Mouse (Mus musculus) mammary gland, adult 2 months (tissue): ENCODE measurements around the gene Tmem150c. TPM values are rescaled to one million over a fixed set of nuclear protein-coding genes. Genes with fewer than 3 reads are reported as not detected.

Experiments used
- polyA plus RNA-seq: library from polyadenylated mRNA; depleted of rRNA; stranded (reverse); fragments of >200 nt; gene quantifications from 2 replicates; pipeline ENCODE4 v1.2.3, GENCODE M21; 2012; ENCODE audit warnings: low replicate concordance; rRNA removed

The Tmem150c gene
- 0.69 and 1.3 TPM in 2 replicates for polyA plus RNA-seq

DNA sequence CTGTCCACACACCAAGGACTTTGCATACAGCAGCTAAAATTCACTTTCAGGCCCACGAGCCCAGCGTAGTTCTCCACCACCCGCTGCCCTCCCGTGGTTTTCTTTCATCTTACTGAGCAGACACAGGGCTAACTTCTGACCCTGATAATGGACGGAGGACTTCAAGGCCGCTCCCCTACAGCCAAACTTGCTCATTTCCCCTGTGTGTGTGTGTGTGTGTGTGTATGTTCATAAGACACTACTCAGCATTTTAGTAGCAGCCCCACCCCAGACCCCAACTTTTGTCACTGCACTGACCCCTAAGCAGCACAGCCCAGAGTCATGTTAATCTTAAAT, at the start of gene Tmem150c:
Tmem150c (minus strand) TSS at position 171 of the 336 bp plus-strand sequence.

DNA sequence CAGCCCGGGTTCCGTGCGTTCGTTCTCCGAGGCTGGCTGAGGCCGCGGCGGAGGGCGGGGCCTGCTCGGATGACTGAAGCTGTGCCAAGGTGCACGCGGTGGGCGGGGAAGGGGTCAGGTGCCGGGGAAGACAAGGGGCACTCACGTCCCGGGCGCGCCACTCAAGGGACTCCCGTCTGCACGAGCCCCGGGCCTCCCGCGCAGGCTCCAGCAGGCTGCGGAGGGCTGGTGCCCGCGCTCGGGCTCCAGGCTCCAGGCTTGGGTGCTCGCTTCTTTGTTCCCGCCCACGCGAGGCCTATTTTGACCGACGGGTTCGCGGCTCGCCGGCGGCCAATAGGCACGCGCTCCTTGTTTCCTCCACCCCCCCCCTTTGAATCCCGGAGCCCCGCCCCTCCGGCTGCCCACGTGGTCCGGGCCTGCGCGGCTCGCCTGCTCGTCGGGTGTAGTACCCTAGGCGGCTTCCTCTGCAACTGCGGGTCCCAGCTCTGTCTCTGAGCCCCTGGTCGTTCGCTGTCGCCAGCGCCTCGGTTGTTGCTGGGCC, 119.9 kb downstream of the Tmem150c start, which contains the start of the genes Hnrnpdl and Enoph1:
Hnrnpdl (minus strand) TSS at position 63 of the 541 bp plus-strand sequence.
Enoph1 (plus strand) TSS at position 384 of the 541 bp plus-strand sequence.

Other genes with a start within 250 kb of the Tmem150c start
- 8.3 and 40.6 TPM in 2 replicates for gene Hnrnpd, start 180.9 kb downstream of the Tmem150c start, polyA plus RNA-seq
- 0.40 and 4.4 TPM in 2 replicates for gene 4930524J08Rik, start 180.7 kb downstream of the Tmem150c start, polyA plus RNA-seq
- gene Hnrnpdl, start 120.1 kb downstream of the Tmem150c start, polyA plus RNA-seq: 59.1 and 62.9 TPM in 2 replicates
- gene Enoph1, start 119.8 kb downstream of the Tmem150c start, polyA plus RNA-seq: 21.6 and 34.7 TPM in 2 replicates